Mouse (Mus musculus) MEL (cell line): ENCODE measurements around the gene Defa17.
"Not testable (repeated sequence)": the region's sequence is repeated elsewhere in the genome, so short reads cannot be mapped to it uniquely, and the experiment has no call there.

Experiments used
- CTCF ChIP-seq, 3 experiments: IDR thresholded peaks in 2 of 3; conservative IDR thresholded peaks in 1 of 3; 2 replicates each; pipeline ENCODE4 v1.5.1; 2011 to 2012; ENCODE audit warnings: low read length in 3 of 3, low read depth in 2 of 3, mild to moderate bottlenecking in 2 of 3, improper control_type of control experiment in 1 of 3, inconsistent platforms in 1 of 3, mixed read lengths in 1 of 3, moderate library complexity in 1 of 3; ENCODE audit not compliant: control insufficient read depth in 1 of 3, insufficient read depth in 1 of 3, poor library complexity in 1 of 3, severe bottlenecking in 1 of 3
- ELF1 ChIP-seq: IDR thresholded peaks from 2 replicates; pipeline ENCODE4 v1.6.1; 2014; ENCODE audit warnings: low read depth, mild to moderate bottlenecking, inconsistent platforms, low read length, improper control_type of control experiment, moderate library complexity
- JUND ChIP-seq: IDR thresholded peaks from 2 replicates; pipeline ENCODE4 v1.6.1; 2011; ENCODE audit warnings: low read depth, mild to moderate bottlenecking, improper control_type of control experiment, low read length
- KAT2A ChIP-seq: conservative IDR thresholded peaks from 2 replicates; pipeline ENCODE4 v1.6.1; 2012; ENCODE audit warnings: low read depth, low read length, improper control_type of control experiment, inconsistent platforms
- MAFK ChIP-seq: IDR thresholded peaks from 2 replicates; pipeline ENCODE4 v1.6.1; 2011; ENCODE audit warnings: low read depth, mild to moderate bottlenecking, low read length, improper control_type of control experiment, borderline replicate concordance
- MEF2A ChIP-seq: IDR thresholded peaks from 2 replicates; pipeline ENCODE4 v1.6.1; 2014; ENCODE audit warnings: low read depth, mild to moderate bottlenecking, inconsistent platforms, low read length, improper control_type of control experiment; ENCODE audit not compliant: poor library complexity, insufficient replicate concordance, severe bottlenecking; ENCODE audit errors: extremely low read depth
- NELFE ChIP-seq: IDR thresholded peaks from 2 replicates; pipeline ENCODE4 v1.6.1; 2011; ENCODE audit warnings: low read depth, low read length, improper control_type of control experiment
- POLR2AphosphoS2 ChIP-seq: IDR thresholded peaks from 2 replicates; pipeline ENCODE4 v1.6.1; 2011; ENCODE audit warnings: low read length, improper control_type of control experiment
- TBP ChIP-seq: IDR thresholded peaks from 2 replicates; pipeline ENCODE4 v1.8.0; 2011; ENCODE audit warnings: low read depth, low read length, improper control_type of control experiment
- USF2 ChIP-seq, 2 experiments: IDR thresholded peaks; 2 replicates each; pipeline ENCODE4 v1.6.1; 2011 to 2012; ENCODE audit warnings: improper control_type of control experiment in 2 of 2, low read length in 2 of 2, borderline replicate concordance in 1 of 2, inconsistent platforms in 1 of 2, low read depth in 1 of 2, mild to moderate bottlenecking in 1 of 2; ENCODE audit not compliant: insufficient read depth in 1 of 2

DNA sequence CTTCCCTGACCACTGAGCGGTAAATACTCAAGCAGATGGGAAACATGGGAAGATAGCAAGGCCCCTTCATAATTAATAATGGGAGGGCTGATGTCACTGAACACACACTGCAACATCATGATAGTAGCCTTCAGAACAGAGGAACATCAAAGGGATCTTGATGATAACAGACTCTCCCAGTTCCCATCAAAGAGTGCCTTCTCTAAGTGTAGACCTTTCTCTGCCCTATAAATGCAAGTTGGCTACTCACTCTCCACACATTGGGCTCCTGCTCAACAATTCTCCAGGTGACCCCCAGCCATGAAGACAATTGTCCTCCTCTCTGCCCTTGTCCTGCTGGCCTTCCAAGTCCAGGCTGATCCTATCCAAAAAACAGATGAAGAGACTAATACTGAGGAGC, 9.9 kb downstream of the Defa17 start, which contains the start of gene Defa34:
- not testable (repeated sequence) for TF ChIP-seq MEF2A; NELFE; CTCF (IDR thresholded peaks at IDR 0.05 in 2 of 3, conservative IDR thresholded peaks at IDR 0.05 in 1 of 3; ENCODE audit: control insufficient read depth in 1 of 3, insufficient read depth in 1 of 3, low read depth in 2 of 3, low read length in 3 of 3, poor library complexity in 1 of 3, severe bottlenecking in 1 of 3); ELF1; JUND; TBP; KAT2A; MAFK; USF2 (IDR thresholded peaks at IDR 0.05; ENCODE audit: borderline replicate concordance in 1 of 2, insufficient read depth in 1 of 2, low read depth in 1 of 2, low read length in 2 of 2); POLR2AphosphoS2
